Mouse (Mus musculus): ENCODE measurements around the gene Abcb9. TPM values are rescaled to one million over a fixed set of nuclear protein-coding genes. Genes with fewer than 3 reads are reported as not detected.

Gene Abcb9
- polyA plus RNA-seq, 1 experiment from 2014 or later = 0.71 TPM

DNA sequence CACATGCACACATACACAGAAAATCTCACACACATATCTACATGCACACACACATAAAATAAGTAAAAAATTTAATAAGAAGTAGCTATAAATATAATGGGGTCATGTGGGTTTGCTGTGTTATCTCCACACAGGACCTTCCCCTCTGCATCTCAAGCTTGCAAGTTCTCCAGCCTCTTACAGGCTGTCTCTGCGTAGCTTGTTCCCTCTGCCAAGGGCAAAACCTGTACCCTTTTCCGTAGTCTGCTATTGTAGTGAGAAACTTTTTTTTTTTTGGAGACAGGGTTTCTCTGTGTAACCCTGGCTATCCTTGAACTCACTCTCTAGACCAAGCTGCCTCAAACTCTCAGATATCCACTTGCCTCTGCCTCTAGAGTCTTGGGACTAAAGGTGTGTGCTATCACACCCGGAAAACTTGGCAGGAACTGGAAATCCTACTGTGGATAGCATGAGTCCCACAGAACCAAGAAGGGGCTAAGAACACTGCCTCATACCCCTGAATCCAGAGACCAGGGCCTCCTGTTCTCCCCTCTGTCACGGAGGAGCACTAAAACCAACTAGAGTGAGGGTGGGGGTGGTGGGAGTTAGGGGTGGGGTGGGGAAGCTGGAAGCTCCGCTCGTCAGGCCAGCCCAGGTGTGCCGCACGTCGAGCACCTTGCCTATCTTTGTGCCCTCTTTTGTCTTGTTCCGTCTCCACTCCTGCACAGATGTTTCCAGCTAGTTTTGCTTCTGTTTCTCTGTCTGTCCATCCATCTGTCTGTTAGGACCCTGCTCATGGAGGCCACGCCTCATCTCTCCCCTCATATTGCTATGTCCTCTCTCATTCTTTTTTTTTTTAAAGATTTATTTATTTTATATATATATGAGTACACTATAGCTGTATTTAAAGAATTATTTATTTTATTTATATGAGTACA, 4.8 kb upstream of the Abcb9 start:
- ATAC-seq (ENCODE audit: low FRiP score) = no peak
- H3K27ac ChIP-seq (ENCODE audit: low read depth, low read length) = no peak overlapping the region
- WGBS = 93% methylated on average over 11 of the region's 11 CpGs
- H3K27me3 ChIP-seq (ENCODE audit: control insufficient read depth, insufficient read depth, low read length) = peaks cover 3% of the 10 kb centered on the region; the same call in 1 of the 2 replicates
- no peak overlapping the region for H3K4me2 ChIP-seq
- H3K36me3 ChIP-seq (ENCODE audit: control insufficient read depth, insufficient read depth, low read length) = no peaks in the 10 kb centered on the region
- H3K4me1 ChIP-seq (ENCODE audit: control insufficient read depth, insufficient read depth, low read length) = peaks cover 2% of the 10 kb centered on the region
- no peak overlapping the region for H3K4me3 ChIP-seq (ENCODE audit: low read depth, low read length)
- H3K9me3 ChIP-seq (ENCODE audit: control insufficient read depth, low read length) = no peaks in the 10 kb centered on the region
- peak; percentile 28 for DNase-seq (ENCODE audit: low spot score, missing footprints)
- H3K9ac ChIP-seq (ENCODE audit: low read length) = no peak overlapping the region

DNA sequence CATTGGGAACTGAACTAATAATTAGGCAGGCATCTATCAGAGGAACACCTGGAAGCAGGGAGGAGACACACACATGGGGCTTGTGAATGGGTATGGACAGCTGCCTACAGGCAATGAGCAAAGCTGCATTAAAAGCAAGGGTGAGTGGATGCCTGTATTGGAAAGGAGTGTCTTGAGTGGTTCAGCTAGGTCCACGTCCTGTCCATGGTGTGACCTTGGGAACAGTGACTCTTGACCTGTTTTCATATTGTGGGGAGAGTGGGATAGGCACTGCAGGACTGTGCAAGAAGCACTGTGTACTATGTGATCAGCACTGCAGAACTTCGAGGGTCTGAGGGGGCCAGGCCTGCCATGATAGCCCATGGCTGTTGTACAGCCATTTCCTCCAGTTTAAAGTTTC, 3.3 kb upstream of the Abcb9 start:
- Histone ChIP-seq H3K4me2 (no peak overlapping the region), H3K27ac (ENCODE audit: low read depth, low read length) (no peak overlapping the region), H3K4me3 (ENCODE audit: low read depth, low read length) (no peak overlapping the region), H3K9ac (ENCODE audit: low read length) (no peak overlapping the region), H3K4me1 (ENCODE audit: control insufficient read depth, insufficient read depth, low read length) (peaks cover 6% of the 10 kb centered on the region), H3K27me3 (ENCODE audit: control insufficient read depth, insufficient read depth, low read length) (peaks cover 6% of the 10 kb centered on the region; the same call in 1 of the 2 replicates), H3K36me3 (ENCODE audit: control insufficient read depth, insufficient read depth, low read length) (no peaks in the 10 kb centered on the region), H3K9me3 (ENCODE audit: control insufficient read depth, low read length) (no peaks in the 10 kb centered on the region)
- DNase-seq (ENCODE audit: low spot score, missing footprints) (peak; percentile 26), ATAC-seq (ENCODE audit: low FRiP score) (no peak)
- 74% methylated on average over 2 of the region's 2 CpGs for WGBS

DNA sequence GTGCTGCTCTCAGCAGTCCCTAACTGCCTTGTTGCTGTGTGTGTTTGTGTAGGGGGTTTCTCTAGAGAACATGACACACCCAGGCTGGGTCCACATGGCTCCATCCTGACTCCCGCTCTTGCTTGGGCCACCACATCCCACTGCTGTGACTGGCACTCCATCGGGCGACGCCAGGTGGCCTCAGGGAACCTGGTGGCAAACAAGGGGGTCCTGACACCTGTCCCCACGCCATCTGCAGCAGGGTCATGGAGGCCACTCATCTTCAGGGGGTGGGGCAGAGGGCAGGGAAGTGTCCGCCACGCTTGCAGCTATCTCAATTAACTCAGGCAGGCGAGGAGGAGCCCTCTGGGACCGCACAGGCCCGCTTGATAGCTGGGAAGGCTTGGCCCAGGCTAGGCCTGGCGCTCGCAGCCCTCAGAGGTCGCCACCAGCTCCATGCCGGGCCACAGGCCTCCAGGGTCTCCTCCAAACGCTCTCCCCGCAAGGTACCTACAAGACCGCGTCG, 469 bp downstream of the Abcb9 start:
- no peak overlapping the region for H3K27ac ChIP-seq (ENCODE audit: low read depth, low read length)
- peaks cover 8% of the 10 kb centered on the region for H3K27me3 ChIP-seq (ENCODE audit: control insufficient read depth, insufficient read depth, low read length)
- H3K9ac ChIP-seq (ENCODE audit: low read length) = peak overlapping the region; percentile 51
- H3K4me1 ChIP-seq (ENCODE audit: control insufficient read depth, insufficient read depth, low read length) = peaks cover 6% of the 10 kb centered on the region
- H3K4me2 ChIP-seq = peak overlapping the region; percentile 68
- ATAC-seq (ENCODE audit: low FRiP score) = peak; percentile 75
- peak overlapping the region; percentile 36 for H3K4me3 ChIP-seq (ENCODE audit: low read depth, low read length)
- H3K36me3 ChIP-seq (ENCODE audit: control insufficient read depth, insufficient read depth, low read length) = no peaks in the 10 kb centered on the region
- DNase-seq (ENCODE audit: low spot score, missing footprints) = no peak
- WGBS = 9% methylated on average over 19 of the region's 19 CpGs
- H3K9me3 ChIP-seq (ENCODE audit: control insufficient read depth, low read length) = no peaks in the 10 kb centered on the region

DNA sequence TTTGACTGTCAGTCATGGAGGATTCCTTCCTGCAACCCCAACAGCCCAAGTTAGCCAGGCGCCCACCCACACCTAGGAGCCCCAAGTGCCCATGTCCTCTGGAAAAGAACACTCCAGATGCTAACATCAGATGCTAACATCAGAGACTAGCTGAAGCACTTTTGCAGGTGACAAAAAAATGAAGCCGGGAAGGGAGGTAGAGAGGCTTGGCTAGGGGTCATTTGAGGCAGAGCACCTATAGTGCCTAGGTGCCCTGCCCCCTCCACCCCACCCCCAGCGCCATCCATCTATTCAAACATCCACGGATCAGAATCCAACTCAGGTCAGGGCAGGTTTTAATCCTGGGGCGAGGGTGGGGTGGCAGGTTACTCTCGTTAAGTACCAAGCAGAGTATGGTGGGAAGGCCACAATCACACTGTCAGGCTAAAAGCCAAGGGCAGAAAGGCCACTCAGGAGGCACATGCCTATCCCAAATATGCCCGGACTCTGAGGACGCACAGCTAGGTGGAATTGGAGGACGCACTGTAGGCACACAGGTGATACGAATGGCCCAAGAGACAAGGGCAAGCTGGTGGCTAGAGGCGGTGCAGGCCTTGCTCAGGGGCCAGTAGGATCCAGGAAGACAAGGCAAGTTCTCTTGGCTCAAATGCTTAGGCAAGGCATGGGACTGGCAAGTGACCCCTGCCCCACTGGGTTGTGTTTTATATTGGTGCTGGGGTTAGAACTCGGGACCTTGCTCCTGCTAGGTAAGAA, 1.6 kb downstream of the Abcb9 start:
- H3K4me1 ChIP-seq (ENCODE audit: control insufficient read depth, insufficient read depth, low read length) = peaks cover 6% of the 10 kb centered on the region
- ATAC-seq (ENCODE audit: low FRiP score) = no peak
- no peak overlapping the region for H3K4me2 ChIP-seq
- H3K36me3 ChIP-seq (ENCODE audit: control insufficient read depth, insufficient read depth, low read length) = no peaks in the 10 kb centered on the region
- H3K27ac ChIP-seq (ENCODE audit: low read depth, low read length) = no peak overlapping the region
- H3K4me3 ChIP-seq (ENCODE audit: low read depth, low read length) = no peak overlapping the region
- H3K9me3 ChIP-seq (ENCODE audit: control insufficient read depth, low read length) = no peaks in the 10 kb centered on the region
- DNase-seq (ENCODE audit: low spot score, missing footprints) = peak; percentile 78
- H3K27me3 ChIP-seq (ENCODE audit: control insufficient read depth, insufficient read depth, low read length) = peaks cover 8% of the 10 kb centered on the region
- WGBS = 83% methylated on average over 12 of the region's 12 CpGs
- no peak overlapping the region for H3K9ac ChIP-seq (ENCODE audit: low read length)

DNA sequence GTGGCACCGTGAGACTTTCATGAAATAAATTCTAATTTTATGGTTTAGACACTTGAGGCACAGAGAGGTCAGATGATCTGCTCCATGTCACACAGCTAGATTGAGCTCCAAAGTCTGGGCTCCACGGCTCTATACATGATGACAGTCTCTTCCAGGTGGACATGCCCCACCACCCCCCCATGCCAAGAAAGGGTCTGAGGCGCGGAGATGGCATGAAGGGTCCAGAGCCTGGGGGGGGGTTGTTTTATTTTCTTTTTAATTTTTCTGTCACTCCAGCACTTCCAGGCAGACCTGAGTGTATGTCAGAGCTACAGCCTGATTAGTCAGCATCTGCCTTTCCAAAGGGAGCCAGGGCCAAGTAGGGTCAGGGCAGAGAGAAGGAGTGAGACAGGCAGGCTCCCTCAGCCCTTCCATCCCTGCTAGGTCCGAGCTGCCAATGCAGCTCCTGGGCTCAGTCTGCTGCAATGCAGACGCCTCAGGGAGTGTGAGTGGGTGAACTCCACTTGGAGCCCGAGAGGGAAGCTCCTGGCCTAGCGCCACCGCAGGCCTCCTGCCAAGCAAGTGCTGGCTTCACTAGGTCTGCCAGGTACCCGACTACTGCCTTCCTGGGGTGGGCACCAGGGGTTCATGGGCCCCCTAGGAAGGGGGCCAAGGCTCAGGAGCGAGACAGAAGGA, 2.3 kb downstream of the Abcb9 start:
- no peak overlapping the region for H3K27ac ChIP-seq (ENCODE audit: low read depth, low read length)
- H3K4me1 ChIP-seq (ENCODE audit: control insufficient read depth, insufficient read depth, low read length) = peaks cover 6% of the 10 kb centered on the region
- ATAC-seq (ENCODE audit: low FRiP score) = no peak
- no peaks in the 10 kb centered on the region for H3K9me3 ChIP-seq (ENCODE audit: control insufficient read depth, low read length)
- 78% methylated on average over 11 of the region's 11 CpGs for WGBS
- no peak overlapping the region for H3K4me3 ChIP-seq (ENCODE audit: low read depth, low read length)
- H3K36me3 ChIP-seq (ENCODE audit: control insufficient read depth, insufficient read depth, low read length) = no peaks in the 10 kb centered on the region
- no peak for DNase-seq (ENCODE audit: low spot score, missing footprints)
- H3K27me3 ChIP-seq (ENCODE audit: control insufficient read depth, insufficient read depth, low read length) = peaks cover 8% of the 10 kb centered on the region
- no peak overlapping the region for H3K4me2 ChIP-seq
- H3K9ac ChIP-seq (ENCODE audit: low read length) = no peak overlapping the region

GRCm38 (mm10) chr5:124091951-124092406, 3.6 kb downstream of the Abcb9 start:
- H3K27ac ChIP-seq (ENCODE audit: low read depth, low read length) = no peak overlapping the region
- DNase-seq (ENCODE audit: low spot score, missing footprints) (peak; percentile 72), ATAC-seq (ENCODE audit: low FRiP score) (no peak)
- peaks cover 6% of the 10 kb centered on the region for H3K4me1 ChIP-seq (ENCODE audit: control insufficient read depth, insufficient read depth, low read length)
- H3K27me3 ChIP-seq (ENCODE audit: control insufficient read depth, insufficient read depth, low read length) = peaks cover 8% of the 10 kb centered on the region
- no peaks in the 10 kb centered on the region for H3K9me3 ChIP-seq (ENCODE audit: control insufficient read depth, low read length)
- H3K36me3 ChIP-seq (ENCODE audit: control insufficient read depth, insufficient read depth, low read length) = no peaks in the 10 kb centered on the region
- no peak overlapping the region for H3K4me3 ChIP-seq (ENCODE audit: low read depth, low read length)
- no peak overlapping the region for H3K4me2 ChIP-seq
- WGBS = 66% methylated on average over 9 of the region's 9 CpGs
- H3K9ac ChIP-seq (ENCODE audit: low read length) = no peak overlapping the region

- 89% methylated on average over 23 of the region's 23 CpGs for WGBS
These were observed 5.7 kb downstream of the Abcb9 start for GRCm38 (mm10) chr5:124089868-124090267.

DNA sequence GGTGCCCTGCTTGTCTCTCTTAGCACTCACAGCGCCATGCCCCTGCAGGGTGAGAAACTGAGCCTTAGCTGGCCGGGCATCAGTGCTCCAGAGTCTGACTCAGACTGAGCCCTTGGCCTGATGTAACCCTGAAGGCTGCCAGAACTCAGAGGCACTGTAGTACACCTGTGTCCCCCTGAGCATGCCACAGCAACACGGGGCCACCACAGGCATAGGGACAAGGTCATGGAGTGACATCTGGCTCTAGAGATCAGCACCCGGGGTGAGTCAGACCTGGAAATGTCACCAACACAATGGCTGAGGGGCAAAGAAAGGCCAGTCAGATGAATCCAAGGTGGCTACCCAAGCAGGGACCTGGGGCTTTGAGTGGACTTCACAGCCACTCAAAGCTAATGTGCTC, 8.7 kb downstream of the Abcb9 start:
- Histone ChIP-seq H3K4me3 (ENCODE audit: low read depth, low read length) (no peak overlapping the region), H3K27ac (ENCODE audit: low read depth, low read length) (no peak overlapping the region), H3K9ac (ENCODE audit: low read length) (no peak overlapping the region), H3K4me2 (no peak overlapping the region), H3K4me1 (ENCODE audit: control insufficient read depth, insufficient read depth, low read length) (no peaks in the 10 kb centered on the region), H3K9me3 (ENCODE audit: control insufficient read depth, low read length) (no peaks in the 10 kb centered on the region), H3K27me3 (ENCODE audit: control insufficient read depth, insufficient read depth, low read length) (no peaks in the 10 kb centered on the region), H3K36me3 (ENCODE audit: control insufficient read depth, insufficient read depth, low read length) (no peaks in the 10 kb centered on the region)
- 79% methylated on average over 4 of the region's 4 CpGs for WGBS
- DNase-seq (ENCODE audit: low spot score, missing footprints) = no peak
- ATAC-seq (ENCODE audit: low FRiP score) = no peak

More at GRCm38 (mm10) chr5:124089868-124090267, 5.7 kb downstream of the Abcb9 start:
- no peaks in the 10 kb centered on the region for H3K9me3 ChIP-seq (ENCODE audit: control insufficient read depth, low read length)
- H3K4me2 ChIP-seq = no peak overlapping the region
- H3K36me3 ChIP-seq (ENCODE audit: control insufficient read depth, insufficient read depth, low read length) = no peaks in the 10 kb centered on the region
- no peak overlapping the region for H3K4me3 ChIP-seq (ENCODE audit: low read depth, low read length)
- no peak overlapping the region for H3K9ac ChIP-seq (ENCODE audit: low read length)
- no peak for DNase-seq (ENCODE audit: low spot score, missing footprints)
- ATAC-seq (ENCODE audit: low FRiP score) = no peak
- no peak overlapping the region for H3K27ac ChIP-seq (ENCODE audit: low read depth, low read length)
- H3K27me3 ChIP-seq (ENCODE audit: control insufficient read depth, insufficient read depth, low read length) = peaks cover 2% of the 10 kb centered on the region; the same call in 1 of the 2 replicates
- H3K4me1 ChIP-seq (ENCODE audit: control insufficient read depth, insufficient read depth, low read length) = no peaks in the 10 kb centered on the region
